9 mouse cellular contexts compared by ENCODE assay signal in the genomic region with DNA sequence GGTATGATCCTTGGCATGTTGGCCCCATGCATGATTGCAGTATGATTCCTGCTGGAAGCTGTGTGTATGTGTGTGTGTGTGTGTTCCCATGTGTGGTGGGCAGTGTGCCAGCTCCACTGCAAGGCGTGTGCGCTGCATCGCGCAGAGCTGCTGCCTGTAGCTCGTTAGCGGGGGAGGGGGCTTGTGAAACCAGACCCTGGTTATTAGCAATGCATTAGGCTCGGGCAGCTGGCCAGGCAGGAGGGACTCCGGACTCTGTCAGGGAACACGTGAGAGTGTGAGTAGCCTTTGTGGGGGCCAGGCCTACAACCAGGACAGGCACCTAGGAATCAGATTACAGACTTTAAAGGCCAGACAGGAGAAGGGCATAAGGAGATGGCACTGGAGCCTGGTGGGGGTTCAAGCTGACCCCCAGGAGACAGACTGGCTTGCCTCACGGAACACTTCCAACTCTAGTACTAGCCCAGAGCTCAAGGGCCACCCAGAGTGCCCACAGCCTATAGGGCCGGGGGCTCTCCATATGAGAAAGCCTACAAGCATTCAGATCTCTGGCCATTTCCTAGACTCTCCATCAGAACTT. TPM values are rescaled to one million over a fixed set of nuclear protein-coding genes. Genes with fewer than 3 reads are reported as not detected.
DNase-seq lines count a peak whose midpoint lies in the region; ATAC-seq and TF ChIP-seq lines count a peak whose summit lies in the region.
"Had no signal": no experiment of that assay in that cellular context is flagged by ENCODE, and none has a peak within 500 bp of the region (broad histone marks: within the 10 kb centered on the region; RNA-seq: fewer than 3 reads in every experiment).

No protein-coding gene starts in this region.

- no peak overlapping the region for H3K4me3 ChIP-seq in liver, embryonic 14.5 days (ENCODE audit: insufficient read depth in 1 of 2, low read depth in 2 of 2, low read length in 2 of 2)
- H3K4me3 ChIP-seq: layer of hippocampus, adult 2 months had no signal

- no peak for TF ChIP-seq EP300 in liver, embryonic 14.5 days (IDR thresholded peaks at IDR 0.05; ENCODE audit: low read depth)

- 49% methylated on average over 11 of the region's 11 CpGs for WGBS in liver, embryonic 14.5 days (ENCODE audit: insufficient replicate concordance)

- H3K36me3 ChIP-seq in liver, embryonic 14.5 days (replicated peaks; ENCODE audit: control insufficient read depth, insufficient read depth, low read depth) = no peaks in the 10 kb centered on the region

- no peak overlapping the region for H3K4me2 ChIP-seq in liver, embryonic 14.5 days (ENCODE audit: low read depth)

- peak; percentile 12 to 45 for DNase-seq in adrenal gland, postnatal 36 days
- no peak for DNase-seq in adrenal gland, adult 18-20 months (ENCODE audit: low spot score in 2 of 2)
- DNase-seq in embryo, embryonic 9.5 days (ENCODE audit: extremely low spot score) = peak; percentile 55
- DNase-seq in hindlimb bud, embryonic 11.5 days (ENCODE audit: extremely low spot score, low read depth, low spot score) = peak; percentile 57
- no peak for DNase-seq in liver, embryonic 14.5 days (ENCODE audit: low read depth in 3 of 3, low spot score in 3 of 3)
- no peak for DNase-seq in frontal cortex, postnatal 10 days (ENCODE audit: low spot score in 2 of 2)
- no peak for DNase-seq in right cerebral cortex, adult 2 months (ENCODE audit: low spot score in 2 of 2)
- no peak for DNase-seq in spleen, adult 18-20 months

- no peak overlapping the region for H3K9ac ChIP-seq in liver, embryonic 14.5 days (replicated peaks)

- TF ChIP-seq CTCF in liver, embryonic 14.5 days (IDR thresholded peaks at IDR 0.05; ENCODE audit: low read depth) = no peak

- peak; percentile 34; the same call in 1 of the 2 replicates for ATAC-seq in liver, embryonic 14.5 days (ENCODE audit: insufficient read depth)

- peaks cover 0 to 4% of the 10 kb centered on the region in 2 experiments; a peak in 2 of 4 replicates for H3K4me1 ChIP-seq in liver, embryonic 14.5 days (replicated peaks; ENCODE audit: control insufficient read depth in 2 of 2, insufficient read depth in 2 of 2, low read length in 1 of 2)

- no peak overlapping the region for H3K27ac ChIP-seq in liver, embryonic 14.5 days
- H3K27ac ChIP-seq: layer of hippocampus, adult 2 months had no signal

- H3K27me3 ChIP-seq in liver, embryonic 14.5 days (ENCODE audit: control insufficient read depth, insufficient read depth, low read length) = no peaks in the 10 kb centered on the region

- no peaks in the 10 kb centered on the region for H3K9me3 ChIP-seq in liver, embryonic 14.5 days (ENCODE audit: control insufficient read depth, low read length)

RNA-seq across cellular contexts. Expression of gene Enho, which starts 20.8 kb away (rescaled TPM):
- 1 to 10 TPM; 2.8 to 3.5 TPM for total RNA-seq in adrenal gland, postnatal 36 days (2021)
- 1 to 10 TPM; 2.3 to 4.1 TPM for total RNA-seq in adrenal gland, adult 18-20 months (2021)
- 1.2 and 1.5 TPM in 2 replicates for polyA plus RNA-seq in liver, embryonic 14.5 days (2012; rRNA removed)
- polyA plus RNA-seq in liver, embryonic 14.5 days (2014; fragmentation: Nextera tagmentation; extraction: Ambion mirVana) = 1.7 and 1.8 TPM in 2 replicates

RNA-seq across cellular contexts. Expression of gene Cntfr, which starts 35.9 kb away (rescaled TPM):
- total RNA-seq in adrenal gland, postnatal 36 days (2021) = 10 to 100 TPM; 39.3 to 40.3 TPM
- total RNA-seq in adrenal gland, adult 18-20 months (2021) = 10 to 100 TPM; 36.2 to 36.6 TPM
- 0.75 and 0.88 TPM in 2 replicates for polyA plus RNA-seq in liver, embryonic 14.5 days (2012; rRNA removed)
- 0.17 and 0.32 TPM in 2 replicates for polyA plus RNA-seq in liver, embryonic 14.5 days (2014; fragmentation: Nextera tagmentation; extraction: Ambion mirVana)

RNA-seq across cellular contexts. Expression of gene Il11ra1, which starts 38.8 kb away (rescaled TPM):
- total RNA-seq in adrenal gland, postnatal 36 days (2021) = 10 to 100 TPM; 79.1 to 85.0 TPM
- total RNA-seq in adrenal gland, adult 18-20 months (2021) = 10 to 100 TPM; 83.8 to 95.0 TPM
- polyA plus RNA-seq in liver, embryonic 14.5 days (2012; rRNA removed) = 11.2 and 13.9 TPM in 2 replicates
- polyA plus RNA-seq in liver, embryonic 14.5 days (2014; fragmentation: Nextera tagmentation; extraction: Ambion mirVana) = 23.8 and 27.1 TPM in 2 replicates

RNA-seq across cellular contexts. Expression of gene Rpp25l, which starts 52.4 kb away (rescaled TPM):
- total RNA-seq in adrenal gland, postnatal 36 days (2021) = 10 to 100 TPM; 39.2 to 42.6 TPM
- 10 to 100 TPM; 34.3 to 37.0 TPM for total RNA-seq in adrenal gland, adult 18-20 months (2021)
- 24.0 and 25.0 TPM in 2 replicates for polyA plus RNA-seq in liver, embryonic 14.5 days (2012; rRNA removed)
- polyA plus RNA-seq in liver, embryonic 14.5 days (2014; fragmentation: Nextera tagmentation; extraction: Ambion mirVana) = 31.4 and 38.2 TPM in 2 replicates

Comparison
In these comparisons a context has a peak if more than half of its experiments do, and no peak if none do; other contexts are left out.
1. DNase-seq: peak in adrenal gland, postnatal 36 days (2 of 2), embryo, embryonic 9.5 days (single experiment) and hindlimb bud, embryonic 11.5 days (single experiment); none in adrenal gland, adult 18-20 months (0 of 2), liver, embryonic 14.5 days (0 of 3), frontal cortex, postnatal 10 days (0 of 2), right cerebral cortex, adult 2 months (0 of 2) and spleen, adult 18-20 months (0 of 2).